Mouse (Mus musculus) hindbrain, postnatal 0 days (tissue): ENCODE data around the gene D230025D16Rik. TPM values are rescaled to one million over a fixed set of nuclear protein-coding genes. Genes with fewer than 3 reads are reported as not detected.

Source experiments
- ATAC-seq: fragments of 200-750 bp; cut with Nextera tagmentation; 2 replicates; pipeline ENCODE4 v1.8.0; 2017; ENCODE audit warnings: mild to moderate bottlenecking, moderate TSS enrichment, moderate library complexity
- DNase-seq: peaks from one replicate; pipeline ENCODE4 v3.0.0-alpha.2; 2015; ENCODE audit warnings: low spot score
- H3K27ac ChIP-seq: fragments of 300-500 bp; sonication (generic); 2 replicates; pipeline ENCODE4 v1.5.1; 2014; ENCODE audit warnings: mild to moderate bottlenecking
- H3K27me3 ChIP-seq: fragments of 300-500 bp; sonication (generic); 2 replicates; pipeline ENCODE4 v1.6.1; 2014; ENCODE audit warnings: low read length, mixed read lengths; ENCODE audit not compliant: insufficient read depth
- H3K36me3 ChIP-seq: fragments of 300-500 bp; sonication (generic); 2 replicates; pipeline ENCODE4 v1.6.1; 2014; ENCODE audit warnings: low read length, mixed read lengths; ENCODE audit not compliant: insufficient read depth
- H3K4me1 ChIP-seq: fragments of 300-500 bp; sonication (generic); 2 replicates; pipeline ENCODE4 v1.6.1; 2014; ENCODE audit warnings: antibody characterized with exemption, low read length, mixed read lengths; ENCODE audit not compliant: insufficient read depth
- H3K4me2 ChIP-seq: fragments of 300-500 bp; sonication (generic); 2 replicates; pipeline ENCODE4 v1.6.1; 2014; ENCODE audit warnings: low read depth, mild to moderate bottlenecking, low read length, moderate library complexity, mixed read lengths
- H3K4me3 ChIP-seq: fragments of 300-500 bp; sonication (generic); 2 replicates; pipeline ENCODE4 v1.5.1; 2014; ENCODE audit warnings: low read length
- H3K9ac ChIP-seq: fragments of 300-500 bp; sonication (generic); replicated peaks from 2 replicates; pipeline ENCODE4 v1.6.1; 2014; ENCODE audit warnings: mild to moderate bottlenecking, low read length, moderate library complexity, mixed read lengths
- H3K9me3 ChIP-seq: fragments of 300-500 bp; sonication (generic); 2 replicates; pipeline ENCODE4 v1.6.1; 2016; ENCODE audit warnings: low read length, mixed read lengths
- CTCF ChIP-seq: IDR thresholded peaks from 2 replicates; pipeline ENCODE4 v1.5.1; 2016; ENCODE audit warnings: antibody characterized with exemption, control low read depth, low read depth
- WGBS: fragments of 180-500 bp; shearing (Covaris S2); extraction: QIAGEN DNeasy Blood & Tissue Kit; methylation state at CpG from one replicate; pipeline ENCODE4 v1.1.7; 2014; 5-methylcytosine and 5-hydroxymethylcytosine counted together
- polyA plus RNA-seq: library from polyadenylated mRNA; unstranded; fragments of >200 nt; fragmentation: Nextera tagmentation; extraction: Ambion mirVana; gene quantifications from 2 replicates; pipeline ENCODE4 v1.2.1, GENCODE M21; 2015
- total RNA-seq: library from RNA; depleted of rRNA; stranded (reverse); fragments of >200 nt; gene quantifications from 2 replicates; pipeline ENCODE4 v1.2.3, GENCODE M21; 2014

Gene D230025D16Rik
- total and polyA plus RNA-seq, 2 experiments from 2014 or later, result 22.1 to 39.5 TPM

DNA sequence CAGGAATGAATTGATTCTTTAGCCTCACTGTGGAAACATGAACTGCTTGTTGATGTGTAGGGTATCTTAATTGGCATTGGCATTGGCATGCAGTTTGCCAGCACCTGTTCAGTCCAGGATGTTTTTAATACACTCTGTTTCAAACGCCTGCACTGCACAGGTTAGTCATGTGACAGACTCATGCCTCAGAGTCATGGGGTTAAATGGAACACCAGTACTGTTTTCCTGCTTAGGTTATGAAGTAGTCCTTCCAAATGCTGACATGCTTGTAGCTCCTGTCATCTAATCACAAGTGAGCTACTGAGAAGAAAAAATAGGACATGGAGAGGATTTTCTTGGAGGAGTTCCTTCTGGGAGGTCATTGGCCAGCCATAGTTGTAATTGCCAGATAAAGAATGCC is 10.3 kb downstream of the D230025D16Rik start:
- Histone ChIP-seq H3K27me3 (no peaks in the 10 kb centered on the region), H3K9ac (no peak overlapping the region), H3K36me3 (peaks cover 16% of the 10 kb centered on the region), H3K4me1 (no peaks in the 10 kb centered on the region), H3K27ac (no peak overlapping the region), H3K9me3 (no peaks in the 10 kb centered on the region), H3K4me2 (no peak overlapping the region), H3K4me3 (no peak overlapping the region)
- no peak for TF ChIP-seq CTCF
- ATAC-seq (no peak), DNase-seq (no peak)
- WGBS, result 82% methylated on average over 1 of the region's 1 CpGs

DNA sequence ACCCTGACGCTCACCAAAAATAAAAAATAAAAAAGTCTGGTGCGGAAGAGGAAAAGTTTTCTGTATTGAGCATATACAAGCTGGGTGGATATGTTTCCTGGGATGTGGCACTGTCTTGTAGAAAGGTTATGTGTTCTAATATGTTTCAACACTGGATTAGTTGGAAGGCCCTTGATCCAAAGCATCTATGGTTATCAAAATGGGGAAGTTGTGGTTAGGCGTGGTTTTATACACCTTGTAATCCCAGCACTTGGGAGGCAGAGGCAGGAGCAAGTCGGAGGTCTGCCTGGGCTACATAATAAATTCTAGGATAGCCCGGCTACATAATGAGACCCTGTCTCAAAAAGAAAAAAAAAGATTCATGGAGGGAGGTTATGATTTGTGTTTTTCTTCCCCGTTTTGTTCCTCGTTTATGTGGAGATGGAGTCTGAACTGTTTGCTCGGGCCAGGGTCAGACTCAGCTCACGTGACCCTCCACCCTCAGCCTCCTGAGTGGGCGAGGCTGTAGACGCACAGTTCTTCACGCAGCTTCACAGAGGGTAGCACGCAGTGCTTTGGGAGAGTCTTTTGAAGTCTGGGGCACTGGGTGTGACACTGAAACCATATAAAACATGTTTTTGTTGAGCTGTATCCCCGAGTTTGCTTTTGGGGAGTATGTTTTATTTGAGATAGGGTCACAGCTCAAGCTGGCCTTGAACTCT is 12.6 kb downstream of the D230025D16Rik start:
- 93% methylated on average over 14 of the region's 14 CpGs for WGBS
- no peaks in the 10 kb centered on the region for H3K4me1 ChIP-seq
- peaks cover 29% of the 10 kb centered on the region for H3K36me3 ChIP-seq
- no peak for DNase-seq
- no peak overlapping the region for H3K9ac ChIP-seq
- no peaks in the 10 kb centered on the region for H3K27me3 ChIP-seq
- no peak overlapping the region for H3K27ac ChIP-seq
- H3K4me2 ChIP-seq, result no peak overlapping the region
- TF ChIP-seq CTCF, result no peak
- H3K9me3 ChIP-seq, result no peaks in the 10 kb centered on the region
- no peak overlapping the region for H3K4me3 ChIP-seq
- ATAC-seq, result no peak

DNA sequence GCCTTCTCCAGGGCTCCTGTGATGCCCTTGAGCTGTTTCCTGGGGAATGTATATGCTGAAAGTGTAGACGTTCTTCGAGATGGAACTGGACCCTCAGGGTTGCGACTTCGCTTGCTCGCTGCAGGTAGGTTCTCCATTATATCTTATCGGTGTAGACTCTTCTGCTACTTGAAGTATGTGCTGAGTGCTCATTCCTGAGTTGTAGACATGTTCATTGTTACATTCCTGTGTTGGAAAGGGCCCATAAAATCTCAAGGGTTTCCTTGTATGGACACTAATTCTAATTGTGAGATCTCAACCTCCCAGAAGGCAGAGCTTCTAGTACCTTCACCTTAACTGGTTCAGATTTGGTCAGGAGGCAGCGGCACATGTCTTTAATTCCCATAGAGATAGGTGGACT is 16.1 kb downstream of the D230025D16Rik start:
- no peak overlapping the region for H3K4me3 ChIP-seq
- H3K27ac ChIP-seq, result no peak overlapping the region
- H3K9me3 ChIP-seq, result no peaks in the 10 kb centered on the region
- ATAC-seq (no peak), DNase-seq (no peak)
- H3K4me1 ChIP-seq, result no peaks in the 10 kb centered on the region
- WGBS, result 96% methylated on average over 7 of the region's 7 CpGs
- no peak for TF ChIP-seq CTCF
- no peaks in the 10 kb centered on the region for H3K27me3 ChIP-seq
- peaks cover 32% of the 10 kb centered on the region for H3K36me3 ChIP-seq
- H3K9ac ChIP-seq, result no peak overlapping the region
- H3K4me2 ChIP-seq, result no peak overlapping the region

DNA sequence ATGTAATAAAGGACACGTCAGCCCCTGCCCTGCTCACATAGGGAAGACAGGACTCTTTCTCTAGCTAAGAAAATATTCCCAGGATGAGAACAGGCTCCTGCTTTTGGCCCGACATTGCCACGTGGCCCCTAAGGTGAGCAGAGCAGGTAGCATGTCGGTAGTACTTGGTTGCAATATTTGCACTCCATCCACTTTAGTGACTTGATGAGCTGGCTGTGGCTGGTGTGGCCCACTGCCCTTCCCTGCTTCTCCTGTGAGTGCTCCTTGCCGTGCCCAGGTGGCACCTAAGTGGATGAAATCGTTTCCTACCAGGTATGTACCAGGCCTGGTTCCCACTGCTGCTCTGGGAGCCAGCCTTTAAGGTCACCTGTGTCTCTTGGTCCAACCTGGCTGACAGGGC is 27.0 kb downstream of the D230025D16Rik start:
- no peak for DNase-seq
- ATAC-seq, result no peak
- Histone ChIP-seq H3K4me2 (no peak overlapping the region), H3K27me3 (no peaks in the 10 kb centered on the region), H3K4me1 (no peaks in the 10 kb centered on the region), H3K27ac (no peak overlapping the region), H3K9ac (no peak overlapping the region), H3K36me3 (peaks cover 41% of the 10 kb centered on the region), H3K4me3 (no peak overlapping the region), H3K9me3 (no peaks in the 10 kb centered on the region)
- WGBS, result 93% methylated on average over 6 of the region's 6 CpGs
- TF ChIP-seq CTCF, result no peak

DNA sequence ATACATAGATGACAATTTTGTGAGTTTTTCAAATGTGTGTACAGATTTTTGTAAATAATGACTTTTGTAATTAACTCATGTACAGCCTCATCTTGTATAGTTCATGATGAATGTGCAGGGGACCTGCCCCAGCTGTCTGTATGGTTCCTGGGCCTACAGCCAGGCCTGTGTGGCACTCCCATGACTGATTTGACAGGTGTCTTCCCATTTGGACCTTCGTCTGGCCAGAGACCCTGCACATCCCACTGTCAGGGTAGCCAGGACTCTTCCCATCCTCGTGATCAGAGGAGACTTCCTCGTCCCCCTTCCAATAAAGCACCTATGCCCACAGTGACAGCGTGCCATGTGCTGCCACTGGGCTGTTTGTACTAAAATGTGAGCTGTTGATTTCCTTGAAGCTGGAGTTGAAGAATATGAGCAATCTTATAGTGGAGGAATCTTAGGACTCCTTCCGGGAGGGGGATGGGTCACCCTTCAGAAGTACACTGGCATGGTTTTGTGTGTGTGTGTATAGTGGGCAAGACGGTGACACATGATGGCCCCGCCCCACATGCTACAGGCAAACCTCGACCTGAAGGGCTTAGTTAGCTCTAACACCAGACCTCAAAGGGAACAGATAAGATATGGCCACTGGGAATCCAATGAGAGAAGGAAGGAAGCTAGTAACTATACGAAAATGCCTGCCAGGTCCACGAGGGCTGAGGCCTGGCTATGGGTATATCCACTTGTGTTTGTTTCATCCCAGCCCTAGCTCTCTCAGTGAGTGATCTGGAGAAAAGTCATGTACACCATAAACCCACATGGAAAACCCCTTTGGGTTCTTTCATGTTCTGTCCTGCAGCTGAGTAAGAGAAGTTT is 28.0 kb downstream of the D230025D16Rik start:
- H3K4me2 ChIP-seq, result no peak overlapping the region
- no peak overlapping the region for H3K9ac ChIP-seq
- H3K4me1 ChIP-seq, result no peaks in the 10 kb centered on the region
- no peak overlapping the region for H3K4me3 ChIP-seq
- DNase-seq (no peak), ATAC-seq (no peak)
- TF ChIP-seq CTCF, result no peak
- H3K27me3 ChIP-seq, result peaks cover 7% of the 10 kb centered on the region; the same call in 1 of the 2 replicates
- H3K27ac ChIP-seq, result no peak overlapping the region
- H3K36me3 ChIP-seq, result peaks cover 37% of the 10 kb centered on the region
- WGBS, result 88% methylated on average over 10 of the region's 10 CpGs
- H3K9me3 ChIP-seq, result no peaks in the 10 kb centered on the region

DNA sequence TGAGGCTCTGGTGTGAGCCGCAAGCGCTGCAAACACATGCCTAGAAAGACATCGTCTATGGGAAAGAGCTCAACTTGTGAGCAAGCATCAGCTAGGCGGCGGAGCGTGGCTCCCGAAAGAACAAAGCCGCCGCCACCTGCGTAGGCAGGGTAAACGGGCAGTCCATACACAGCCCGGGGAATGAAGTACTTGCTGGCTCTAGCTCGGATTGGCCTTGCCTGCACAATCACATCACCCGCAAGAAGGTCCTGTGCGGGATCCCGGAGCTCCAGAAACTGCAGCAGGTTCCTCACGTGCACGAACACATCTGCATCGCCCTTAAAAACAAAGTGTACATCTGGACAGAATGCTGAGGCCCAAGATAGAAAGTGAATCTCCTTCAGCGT is 28.8 kb downstream of the D230025D16Rik start:
- Histone ChIP-seq H3K9me3 (no peaks in the 10 kb centered on the region), H3K4me2 (peak overlapping the region; percentile 99), H3K9ac (peak overlapping the region; percentile 68; the same call in 1 of the 2 replicates), H3K27me3 (peaks cover 9% of the 10 kb centered on the region; the same call in 1 of the 2 replicates), H3K4me3 (peak overlapping the region; percentile 61), H3K4me1 (no peaks in the 10 kb centered on the region), H3K36me3 (peaks cover 35% of the 10 kb centered on the region), H3K27ac (peak overlapping the region; percentile 54; the same call in 1 of the 2 replicates)
- DNase-seq (no peak), ATAC-seq (peak; percentile 43)
- TF ChIP-seq CTCF, result no peak
- WGBS, result 35% methylated on average over 20 of the region's 20 CpGs
